Mouse (Mus musculus) myocyte (in vitro differentiated cells): Measurements from ENCODE around the gene Prl7c1. TPM values are rescaled to one million over a fixed set of nuclear protein-coding genes. Genes with fewer than 3 reads are reported as not detected.
A peak's percentile ranks its signal among the peaks of the same experiment; 100 is the strongest.
"Not testable (repeated sequence)": the region's sequence is repeated elsewhere in the genome, so short reads cannot be mapped to it uniquely, and the experiment has no call there.

Source experiments
- H3K27me3 ChIP-seq: one replicate; pipeline ENCODE4 v1.6.1; 2011; ENCODE audit not compliant: control insufficient read depth, insufficient read depth, insufficient read length
- H3K36me3 ChIP-seq: one replicate; pipeline ENCODE4 v1.6.1; 2011; ENCODE audit not compliant: control insufficient read depth, insufficient read depth
- H3K4me2 ChIP-seq: one replicate; pipeline ENCODE4 v1.6.1; 2011; ENCODE audit warnings: low read depth, control low read depth
- H3K4me3 ChIP-seq: one replicate; pipeline ENCODE4 v1.5.1; 2011; ENCODE audit warnings: mild to moderate bottlenecking, control low read depth, moderate library complexity
- H3K79me2 ChIP-seq: one replicate; pipeline ENCODE4 v1.6.1; 2011; ENCODE audit not compliant: control insufficient read depth, insufficient read depth
- H3ac ChIP-seq: one replicate; pipeline ENCODE4 v1.6.1; 2011; ENCODE audit not compliant: control insufficient read depth, insufficient read length
- USF1 ChIP-seq: IDR thresholded peaks from one replicate; pipeline ENCODE4 v1.6.1; 2011; ENCODE audit warnings: low read depth, mild to moderate bottlenecking, control low read depth, moderate library complexity
- polyA plus RNA-seq: library from polyadenylated mRNA; unstranded; fragments of >200 nt; fragmentation: generic; extraction: Trizol; gene quantifications from one replicate; pipeline ENCODE4 v1.2.1, GENCODE M21; 2012; ENCODE audit warnings: missing spikeins

Gene Prl7c1
- polyA plus RNA-seq, 1 experiment = not detected

GRCm38 (mm10) chr13:27730286-27730959 is 50.2 kb downstream of the Prl7c1 start:
- not testable (repeated sequence) for H3K4me3 ChIP-seq, H3K79me2 ChIP-seq, H3K36me3 ChIP-seq, H3ac ChIP-seq, H3K27me3 ChIP-seq
- TF ChIP-seq USF1 = peak; percentile 61
- peak overlapping the region; percentile 5 for H3K4me2 ChIP-seq

- not testable (repeated sequence) for H3K27me3 ChIP-seq, H3K36me3 ChIP-seq, H3ac ChIP-seq, H3K79me2 ChIP-seq, H3K4me3 ChIP-seq, H3K4me2 ChIP-seq
Measured at GRCm38 (mm10) chr13:27725057-27725456, 55.5 kb downstream of the Prl7c1 start.

Other genes with a start within 250 kb of the Prl7c1 start
- not detected for gene Prl8a9, start 216.2 kb downstream of the Prl7c1 start, polyA plus RNA-seq
- not detected for gene Prl8a1, start 198.6 kb downstream of the Prl7c1 start, polyA plus RNA-seq
- gene Prl7b1, start 170.2 kb downstream of the Prl7c1 start, polyA plus RNA-seq = not detected
- not detected for gene Prl7a1, start 138.3 kb downstream of the Prl7c1 start, polyA plus RNA-seq
- gene Prl7a2, start 112.8 kb downstream of the Prl7c1 start, polyA plus RNA-seq = not detected
- gene Prl7d1, start 64.1 kb downstream of the Prl7c1 start, polyA plus RNA-seq = not detected
- not detected for gene Prl2a1, start 20.9 kb upstream of the Prl7c1 start, polyA plus RNA-seq
- gene Prl2c1, start 68.5 kb upstream of the Prl7c1 start, polyA plus RNA-seq = not detected
- not detected for gene Prl4a1, start 235.4 kb upstream of the Prl7c1 start, polyA plus RNA-seq